Mouse (Mus musculus): ENCODE measurements around the gene Pus1.

DNA sequence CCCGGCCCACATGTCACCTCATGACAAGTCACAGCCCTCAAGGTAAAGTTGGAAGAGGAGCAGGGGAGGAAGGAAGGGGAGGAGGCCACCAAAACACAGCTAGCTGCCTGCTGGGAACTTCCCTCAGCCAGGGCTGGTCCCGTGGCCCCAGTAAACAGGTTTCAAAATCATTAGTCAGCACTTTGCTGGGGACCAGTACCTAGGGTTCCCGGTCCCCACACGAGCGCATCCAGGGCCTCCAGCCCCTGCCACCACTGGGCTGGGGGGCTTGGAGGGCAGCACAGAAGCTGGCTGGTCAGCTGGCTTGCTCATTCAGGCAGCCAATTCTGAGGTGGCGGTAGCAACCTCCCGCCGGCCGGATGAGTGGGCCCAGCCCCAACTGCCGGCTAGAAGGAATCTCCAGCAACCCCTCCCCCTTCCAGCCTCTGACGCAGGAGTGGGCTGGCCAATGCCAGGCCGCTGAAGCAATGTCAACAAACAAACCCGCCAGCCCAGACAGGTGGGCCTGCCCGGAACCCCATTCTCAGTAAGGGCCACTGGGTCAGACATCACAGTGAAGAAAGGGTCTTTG is 27.7 kb upstream of the Pus1 start:
- 0 out of 2 replicates have a peak, but pooled peaks have one; percentile 32 for TF ChIP-seq POLR2A (IDR thresholded peaks at IDR 0.05; ENCODE audit: borderline replicate concordance, insufficient read depth, low read length)
- no peak for TF ChIP-seq CTCF (IDR thresholded peaks at IDR 0.05; ENCODE audit: borderline replicate concordance, insufficient read depth, low read depth, low read length)
